Mouse (Mus musculus) spleen, embryonic (tissue): ENCODE data around the gene Olfr874.
"Not testable (repeated sequence)": the region's sequence is repeated elsewhere in the genome, so short reads cannot be mapped to it uniquely, and the experiment has no call there.

Experiments
- CTCF ChIA-PET: fragments of 350-600 bp; sonication (Branson Sonifier 250); formaldehyde crosslinking; loops from one replicate; lab custom pipeline; 2022; lab: Charles Lee

Gene Olfr874

DNA sequence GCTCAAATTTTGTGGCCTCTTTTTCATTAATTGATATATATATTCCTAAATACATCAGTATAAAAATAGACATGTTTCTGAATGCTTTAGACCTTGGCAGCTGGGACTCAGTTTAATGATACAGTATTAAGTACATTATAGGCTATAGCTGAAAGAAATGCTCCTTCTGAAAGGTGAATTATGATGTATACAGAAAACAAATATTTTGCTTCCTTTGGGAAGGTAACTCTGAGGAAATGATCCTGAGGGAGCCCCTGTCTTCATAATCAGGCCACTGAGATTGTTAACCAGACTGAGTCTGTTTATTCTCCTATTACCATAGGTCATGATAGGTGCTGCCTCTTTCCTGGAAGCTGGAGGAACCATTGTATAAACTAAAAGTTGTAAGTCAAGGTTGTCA, at the start of gene Olfr874:
Gene Olfr874, plus strand, starts transcription at position 301 of the 400 bp plus-strand sequence.
- CTCF ChIA-PET: no interaction called here

DNA sequence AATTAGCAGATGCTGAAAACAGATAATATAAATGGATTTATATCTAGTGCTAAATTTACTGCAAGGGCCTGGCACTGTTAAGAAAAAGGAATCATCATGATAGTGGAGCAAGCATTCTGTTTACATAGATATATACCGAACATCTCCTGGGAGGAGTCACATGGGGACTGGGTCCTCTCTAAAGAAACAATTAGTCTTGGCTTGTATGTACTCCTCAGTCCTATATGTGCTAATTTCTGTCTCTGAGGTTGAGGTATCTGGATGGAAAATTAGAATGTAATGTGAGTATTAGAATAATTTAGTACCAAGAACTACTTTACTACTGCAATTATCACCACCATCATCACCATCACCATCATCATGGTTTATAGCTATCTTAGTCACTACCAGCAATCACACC, 28.8 kb upstream of the Olfr874 start, which contains the start of gene Olfr160:
Gene Olfr160, minus strand, starts transcription at position 101 of the 400 bp plus-strand sequence.
- CTCF ChIA-PET: no interaction called here

DNA sequence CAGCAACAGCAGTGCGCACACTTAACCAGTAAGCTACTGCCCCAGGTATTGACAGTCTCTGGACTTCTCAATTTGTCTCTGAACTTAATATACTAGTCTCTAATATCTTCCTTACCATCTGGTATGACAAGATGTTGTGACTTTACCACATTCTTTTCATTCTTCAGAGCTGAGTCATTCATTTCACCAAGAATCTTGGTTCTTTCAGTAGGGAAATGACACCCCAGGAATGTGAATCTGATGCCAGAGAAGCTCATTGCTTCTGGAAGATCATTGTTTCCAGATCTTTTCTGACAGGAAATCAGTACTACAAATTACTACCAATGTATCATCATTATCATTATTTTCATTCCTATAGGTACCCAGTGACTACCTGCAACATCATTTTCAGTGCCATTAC, 10.6 kb upstream of the Olfr874 start:
- CTCF ChIA-PET: no interaction called here

DNA sequence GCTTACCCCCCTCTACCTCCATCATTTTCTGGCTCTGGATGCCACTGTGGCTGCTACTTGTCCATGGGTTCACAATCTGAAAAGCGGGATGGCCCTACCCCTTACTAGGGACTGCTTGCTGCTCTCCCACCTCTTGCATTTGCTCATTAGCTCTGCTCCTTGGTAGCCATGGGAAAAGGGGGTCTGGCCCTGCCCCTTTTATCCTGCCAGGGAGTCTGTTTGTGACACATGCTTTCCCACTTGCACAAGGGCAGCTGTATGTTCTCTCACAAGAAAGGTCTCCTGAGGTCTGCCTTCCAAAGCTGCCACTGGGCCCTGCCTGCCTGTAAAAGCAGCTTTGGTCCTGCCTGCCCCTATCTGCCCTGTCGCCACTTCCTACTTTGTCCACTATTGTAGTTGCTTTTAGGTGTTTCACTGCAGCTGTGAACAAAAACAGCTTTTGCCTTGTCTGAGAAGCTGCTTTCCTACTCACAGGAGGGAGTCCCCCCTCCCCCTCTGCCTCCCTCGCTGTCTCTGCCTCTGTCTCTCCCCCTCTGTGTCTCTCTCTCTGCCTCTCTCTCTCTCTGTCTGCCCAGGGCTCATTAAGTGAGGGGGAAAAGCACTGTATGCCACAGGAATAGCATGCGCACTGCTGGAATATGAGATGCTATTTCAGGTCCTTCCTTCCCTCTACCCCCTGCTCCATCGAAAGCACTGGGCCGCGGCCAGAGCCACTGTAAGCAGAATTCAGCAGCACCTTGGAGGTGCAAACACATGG, 5.6 kb downstream of the Olfr874 start:
- CTCF ChIA-PET: interaction anchor here (0.7 kb wide), 1 partner anchor 246 kb away, joined by 3 read pairs; no protein-coding TSS in a partner anchor

DNA sequence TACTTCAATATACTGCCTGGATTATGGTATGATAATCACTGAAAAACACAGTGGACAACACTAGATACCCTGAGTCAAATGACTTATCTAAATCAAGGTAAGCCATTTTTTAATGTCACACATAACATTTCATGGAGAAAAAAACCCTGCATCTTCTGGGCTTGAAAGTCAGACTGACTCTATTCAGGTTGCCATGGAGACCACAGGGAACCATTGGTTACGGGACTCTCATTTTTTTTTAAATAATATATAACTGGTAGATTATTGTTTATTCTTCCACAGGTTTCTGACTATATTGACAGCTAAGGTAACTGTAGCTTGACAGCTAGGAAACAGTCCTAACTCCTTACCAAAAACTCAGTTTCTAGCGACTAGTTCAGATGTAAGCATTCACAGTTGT, 6.6 kb downstream of the Olfr874 start:
- CTCF ChIA-PET: no interaction called here

DNA sequence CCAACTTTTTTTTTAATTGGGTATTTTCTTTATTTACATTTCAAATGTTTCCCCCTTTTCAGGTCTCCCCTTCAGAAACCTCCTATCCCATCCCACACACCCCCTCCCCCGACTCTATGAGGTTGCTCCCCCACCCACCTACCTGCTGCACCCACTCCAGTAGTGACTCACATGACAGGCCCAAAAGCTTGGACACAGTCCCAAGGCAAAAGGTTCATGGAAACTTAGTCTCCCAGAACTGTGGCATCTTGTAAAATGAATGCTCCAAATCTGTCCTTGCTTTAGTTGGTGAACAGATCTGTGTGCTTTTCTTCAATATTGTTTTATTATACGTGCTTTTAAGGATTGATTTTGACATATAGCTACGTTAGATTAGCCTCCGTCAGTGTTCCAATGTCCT, 7.1 kb downstream of the Olfr874 start:
- CTCF ChIA-PET: no interaction called here

DNA sequence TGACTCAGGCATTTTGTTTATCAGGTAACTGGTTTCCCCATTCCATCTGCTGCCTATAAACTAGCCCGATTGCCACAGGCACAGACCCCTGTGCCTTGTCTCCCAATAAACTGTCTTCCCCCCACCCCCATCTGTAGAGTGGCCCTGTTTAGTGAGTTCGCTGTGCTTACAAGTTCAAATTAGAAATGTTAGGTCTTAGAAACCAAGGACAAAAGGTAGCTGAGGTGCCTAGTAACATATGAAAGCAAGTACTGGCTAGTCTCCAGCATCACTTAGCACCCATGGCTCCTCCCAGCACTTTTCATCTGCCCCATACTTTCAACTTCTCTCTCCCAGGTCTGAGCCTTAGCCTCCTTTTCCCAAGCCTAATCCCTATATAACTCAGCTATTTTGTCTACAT, 16.8 kb downstream of the Olfr874 start:
- CTCF ChIA-PET: no interaction called here

DNA sequence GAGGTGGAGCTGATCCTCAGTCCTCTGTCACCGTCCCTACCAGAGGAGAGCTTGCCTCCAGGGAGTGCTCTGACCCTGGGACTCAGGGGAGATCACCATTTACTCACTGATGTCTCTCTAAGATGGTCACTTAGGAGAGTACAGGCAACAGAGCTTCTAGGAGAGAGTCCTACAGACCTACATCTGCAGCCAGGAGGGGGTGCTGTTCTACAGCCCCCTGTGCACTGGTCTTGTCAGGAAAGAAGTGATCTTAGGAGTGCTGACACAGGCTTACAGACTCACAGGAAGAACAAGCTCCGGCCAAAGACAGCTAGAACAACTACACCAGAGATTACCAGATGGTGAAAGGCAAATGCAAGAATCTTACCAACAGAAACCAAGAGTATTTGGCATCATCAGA, 17.6 kb downstream of the Olfr874 start:
- CTCF ChIA-PET: no interaction called here

DNA sequence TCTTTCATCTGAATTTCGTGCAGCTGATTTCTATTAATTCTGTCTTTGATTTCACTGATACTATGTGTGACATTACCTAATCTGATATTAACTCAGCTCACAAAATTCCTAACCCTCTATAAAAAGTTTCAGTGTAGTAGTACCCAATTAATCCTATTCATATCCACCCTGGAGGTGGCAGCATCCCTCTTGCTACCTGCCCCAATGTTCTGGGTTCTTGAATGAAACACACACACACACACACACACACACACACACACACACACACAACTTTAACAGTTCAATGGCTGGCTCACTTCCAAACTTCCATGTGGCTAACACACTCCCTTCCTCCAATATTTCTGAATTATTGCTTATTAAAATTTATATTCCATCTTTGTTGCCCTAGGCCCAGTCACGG, 25.8 kb downstream of the Olfr874 start:
- CTCF ChIA-PET: no interaction called here

DNA sequence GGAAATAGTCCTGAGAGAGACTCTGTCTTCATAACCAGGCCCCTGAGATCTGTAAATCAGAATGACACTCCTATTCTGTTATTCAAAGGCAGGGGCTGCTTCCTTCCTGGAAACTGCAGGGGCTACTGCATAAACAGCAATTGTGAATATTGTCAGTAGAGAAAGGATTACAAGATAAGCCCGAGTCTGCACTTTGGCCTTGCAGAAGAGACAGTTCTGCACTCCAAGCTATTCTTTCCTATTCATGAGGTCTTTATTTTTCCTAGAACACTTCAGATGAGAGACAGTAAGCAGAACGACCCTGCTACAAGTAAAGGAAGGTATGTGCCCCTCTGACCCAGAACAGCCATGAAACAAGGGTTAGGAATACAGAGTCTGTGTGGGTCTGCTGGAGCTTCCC, 26.9 kb downstream of the Olfr874 start, which contains the start of gene Olfr875:
Gene Olfr875, plus strand, starts transcription at position 99 of the 400 bp plus-strand sequence.
- CTCF ChIA-PET: no interaction called here

DNA sequence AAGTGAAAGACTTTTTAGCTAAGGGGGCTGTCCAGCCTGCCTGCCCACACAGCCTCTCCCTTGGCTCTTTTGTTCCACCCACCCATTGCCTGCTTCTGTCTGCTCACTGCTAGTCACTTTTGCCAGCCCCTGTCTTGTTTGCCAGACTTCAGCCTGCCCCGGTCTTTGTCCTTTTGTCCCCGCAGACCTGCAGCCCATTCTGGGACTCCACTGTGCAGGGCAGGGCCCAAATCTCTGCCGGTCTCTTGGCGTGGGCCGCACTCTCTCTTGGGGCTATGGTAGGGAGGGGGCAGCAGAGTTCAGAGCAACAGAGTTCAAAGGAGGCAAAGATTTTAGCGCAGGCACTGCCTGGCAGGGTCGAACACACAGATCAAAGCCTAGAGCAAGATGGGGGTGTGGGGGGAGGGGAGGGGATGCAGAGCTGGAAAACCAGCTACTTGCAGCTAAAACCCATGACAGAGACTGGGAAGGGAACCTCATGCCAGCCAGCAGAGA, 37.9 kb downstream of the Olfr874 start:
- CTCF ChIA-PET: no interaction called here

DNA sequence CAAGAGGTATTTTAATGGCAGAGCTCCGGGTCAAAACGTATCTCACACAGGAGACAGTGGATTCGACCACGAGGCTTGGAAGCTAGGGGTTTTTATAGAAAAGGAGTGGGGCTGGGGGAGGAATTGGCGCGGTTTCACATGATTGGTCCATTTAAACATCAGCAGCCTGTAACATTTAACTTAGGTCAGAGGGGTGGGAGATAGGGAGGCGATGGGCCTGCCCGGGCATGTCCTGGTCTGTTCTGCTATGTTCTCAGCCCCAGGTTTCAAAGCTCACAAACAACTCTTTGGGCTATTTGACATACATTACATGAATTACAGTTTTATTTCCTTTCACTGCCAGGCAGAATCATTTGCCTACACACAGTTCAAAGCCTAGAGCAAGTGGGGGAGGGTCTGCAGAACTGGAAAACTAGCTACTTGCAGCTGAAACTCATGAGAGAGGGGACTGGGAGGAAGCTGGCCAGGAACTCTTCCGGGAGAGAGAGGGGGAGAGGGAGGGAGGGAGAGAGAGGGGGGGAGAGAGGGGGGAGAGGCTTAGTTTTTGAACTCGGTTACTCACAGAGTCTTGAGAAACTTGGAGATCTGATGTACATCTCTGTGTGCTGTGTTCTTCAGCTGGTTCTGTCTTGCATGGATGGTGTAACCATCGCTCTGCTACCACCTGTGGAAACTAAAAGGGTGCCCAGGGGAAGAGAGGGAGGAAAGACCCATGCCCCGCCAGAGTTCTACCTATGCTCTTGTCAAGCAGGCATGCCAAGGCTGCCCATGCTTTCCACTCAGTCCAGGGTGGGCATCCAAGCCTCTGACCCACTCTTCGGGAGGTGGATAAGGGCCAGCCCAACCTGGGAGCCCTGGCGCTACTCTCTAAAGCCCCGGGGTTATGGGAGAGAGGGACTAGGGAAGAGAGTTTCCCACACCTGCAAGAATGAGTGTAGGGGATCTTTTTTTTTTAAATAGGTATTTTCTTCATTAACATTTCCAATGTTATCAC, 38.8 kb downstream of the Olfr874 start:
- CTCF ChIA-PET: not testable (repeated sequence)

DNA sequence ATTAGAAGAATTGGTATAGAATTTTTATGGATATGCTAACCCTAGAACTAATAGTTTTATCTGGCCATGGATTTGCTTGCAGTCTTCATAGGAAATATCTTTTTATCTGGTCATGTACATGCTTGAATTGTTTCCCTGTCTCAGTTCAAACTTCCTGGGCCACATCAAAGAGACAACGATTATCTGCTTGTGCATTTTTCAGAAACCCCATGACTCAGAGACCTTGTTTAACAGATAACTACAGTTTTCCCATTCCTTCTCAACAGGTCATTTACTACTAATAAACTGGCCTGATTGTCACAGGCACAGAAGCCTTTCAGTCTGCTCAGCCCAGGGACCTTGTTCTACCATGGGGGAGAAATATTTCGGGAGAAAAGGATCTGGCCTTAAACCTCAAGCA, 41.5 kb downstream of the Olfr874 start:
- CTCF ChIA-PET: interaction anchor here (0.5 kb wide), 1 partner anchor 13 kb away, joined by 5 read pairs; no protein-coding TSS in a partner anchor
